Mouse (Mus musculus) adipose tissue, adult 10 weeks (tissue): Measurements from ENCODE around the gene Phka2. TPM values are rescaled to one million over a fixed set of nuclear protein-coding genes. Genes with fewer than 3 reads are reported as not detected.

Source experiments
- polyA plus RNA-seq: library from polyadenylated mRNA; stranded (reverse); fragments of 350-450 nt; fragmentation: Illumina TruSeq; extraction: RNeasy Lipid Tissue Mini Kit (QIAGEN cat#74804); gene quantifications from one replicate; pipeline ENCODE4 v1.2.3, GENCODE M21; 2014; ENCODE audit warnings: low read depth, low replicate concordance

Phka2 gene
- polyA plus RNA-seq = 25.6 TPM

GRCm38 (mm10) chrX:160502048-160503041 is at the start of gene Phka2:
TSS of gene Phka2 (plus strand) at chrX:160502166.

Other genes with a start within 250 kb of the Phka2 start
- gene Adgrg2, start 111.5 kb upstream of the Phka2 start, polyA plus RNA-seq = 448 TPM
- 0.62 TPM for gene Ppef1, start 233.6 kb downstream of the Phka2 start, polyA plus RNA-seq